Mouse (Mus musculus) bone marrow, adult 2 months (tissue): ENCODE measurements around the gene Cenpu. TPM values are rescaled to one million over a fixed set of nuclear protein-coding genes. Genes with fewer than 3 reads are reported as not detected.

Experiments used
- H3K27ac ChIP-seq: fragments of 200-500 bp; 2 replicates; pipeline ENCODE4 v1.5.1; 2012; ENCODE audit warnings: low read depth, mild to moderate bottlenecking, control low read depth, inconsistent platforms, low read length; ENCODE audit not compliant: control insufficient read depth, poor library complexity, insufficient read depth
- H3K4me1 ChIP-seq: fragments of 200-500 bp; 2 replicates; pipeline ENCODE4 v1.6.1; 2011; ENCODE audit warnings: low read length; ENCODE audit not compliant: control insufficient read depth, insufficient read depth
- H3K4me3 ChIP-seq: fragments of 200-500 bp; replicated peaks from 2 replicates; pipeline ENCODE3; 2011; ENCODE audit warnings: mild to moderate bottlenecking, low read depth, low read length, control low read depth; ENCODE audit not compliant: control insufficient read depth
- CTCF ChIP-seq: fragments of 200-500 bp; IDR thresholded peaks from 2 replicates; pipeline ENCODE4 v1.5.1; 2011; ENCODE audit warnings: low read length, control low read depth; ENCODE audit not compliant: control insufficient read depth, insufficient read depth
- POLR2A ChIP-seq: fragments of 200-500 bp; IDR thresholded peaks from 2 replicates; pipeline ENCODE4 v1.6.1; 2011; ENCODE audit warnings: low read depth, mild to moderate bottlenecking, control low read depth, low read length, borderline replicate concordance; ENCODE audit not compliant: control insufficient read depth
- WGBS: fragments of 180-500 bp; shearing (Covaris S2); methylation state at CpG from one replicate; pipeline ENCODE4 v1.1.7; 2018; 5-methylcytosine and 5-hydroxymethylcytosine counted together
- polyA plus RNA-seq: library from polyadenylated mRNA; stranded (reverse); fragments of >200 nt; gene quantifications from 2 replicates; pipeline ENCODE4 v1.2.4, GENCODE M21; 2011; ENCODE audit warnings: low replicate concordance; ENCODE audit not compliant: missing spikeins, insufficient read depth, insufficient read length

The Cenpu gene
- polyA plus RNA-seq, 1 experiment, result 14.2 TPM

DNA sequence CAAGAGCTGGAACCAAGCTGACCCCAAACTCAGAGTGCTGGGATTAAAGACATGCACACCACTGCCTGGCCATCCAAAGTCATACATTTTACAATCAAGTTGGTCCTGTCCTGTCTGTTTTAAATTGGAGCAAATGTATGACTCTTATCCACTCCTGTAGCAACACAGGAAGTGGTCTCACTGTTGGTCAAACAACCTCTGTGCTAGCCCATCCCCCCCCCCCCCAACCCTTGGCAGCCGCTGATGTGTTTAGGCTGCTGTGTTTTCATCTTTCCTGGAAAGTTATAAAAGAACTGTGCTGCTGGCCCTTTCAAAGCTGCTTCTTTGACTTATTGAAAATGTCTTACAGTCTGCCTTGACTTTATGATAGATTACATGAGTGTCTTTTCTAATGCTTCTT, 73.3 kb downstream of the Cenpu start:
- Histone ChIP-seq H3K27ac (no peak overlapping the region), H3K4me3 (no peak overlapping the region), H3K4me1 (peaks cover 4% of the 10 kb centered on the region; the same call in 1 of the 2 replicates)
- 10% methylated on average over 1 of the region's 1 CpGs for WGBS
- TF ChIP-seq CTCF, result no peak
- TF ChIP-seq POLR2A, result no peak

DNA sequence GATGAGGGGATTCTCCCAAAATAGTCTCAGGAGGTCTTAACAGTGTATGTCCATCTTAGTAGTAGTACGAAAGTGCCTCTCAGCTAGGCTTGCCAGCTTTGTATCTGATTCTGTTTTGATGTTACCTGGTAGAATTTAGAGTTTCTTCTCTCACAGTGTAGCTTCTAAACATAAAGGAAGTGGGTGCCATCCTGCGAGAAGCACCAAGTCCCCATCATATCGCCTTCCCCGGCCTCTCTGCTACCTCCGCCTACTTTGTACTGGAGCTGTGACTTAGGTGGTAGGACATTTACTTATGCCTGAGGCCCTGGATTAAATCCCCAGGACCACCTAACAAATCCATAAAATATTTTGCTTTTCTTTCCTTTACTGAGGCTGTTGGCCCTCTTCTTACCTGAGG, 74.8 kb downstream of the Cenpu start:
- 80% methylated on average over 5 of the region's 5 CpGs for WGBS
- Histone ChIP-seq H3K27ac (no peak overlapping the region), H3K4me3 (no peak overlapping the region), H3K4me1 (peaks cover 4% of the 10 kb centered on the region; the same call in 1 of the 2 replicates)
- TF ChIP-seq CTCF (no peak), POLR2A (no peak)

DNA sequence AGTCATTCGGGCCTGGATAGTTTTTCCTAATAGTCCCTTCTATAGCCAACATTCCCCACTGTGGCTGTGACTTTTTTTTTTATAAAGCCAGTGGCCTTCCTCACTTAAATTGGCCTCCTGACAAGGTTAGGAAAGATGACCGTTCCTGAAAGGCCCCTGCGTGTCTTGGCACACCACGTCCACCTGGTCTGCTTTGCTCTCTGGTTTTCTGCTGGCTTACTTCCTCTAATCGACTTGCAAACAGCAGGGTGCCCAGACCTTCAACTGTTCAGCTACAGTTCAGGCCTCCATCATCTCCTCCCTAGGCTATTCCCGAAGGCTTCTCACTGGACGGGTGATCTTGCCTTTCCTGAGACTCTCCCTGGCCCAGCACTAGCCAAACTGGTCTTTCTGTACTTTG, 76.1 kb downstream of the Cenpu start:
- H3K4me3 ChIP-seq, result no peak overlapping the region
- TF ChIP-seq CTCF (no peak), POLR2A (no peak)
- 39% methylated on average over 7 of the region's 7 CpGs for WGBS
- H3K4me1 ChIP-seq, result peaks cover 4% of the 10 kb centered on the region; the same call in 1 of the 2 replicates
- H3K27ac ChIP-seq, result 0 out of 2 replicates have a peak overlapping the region, but pooled peaks have one; percentile 3

DNA sequence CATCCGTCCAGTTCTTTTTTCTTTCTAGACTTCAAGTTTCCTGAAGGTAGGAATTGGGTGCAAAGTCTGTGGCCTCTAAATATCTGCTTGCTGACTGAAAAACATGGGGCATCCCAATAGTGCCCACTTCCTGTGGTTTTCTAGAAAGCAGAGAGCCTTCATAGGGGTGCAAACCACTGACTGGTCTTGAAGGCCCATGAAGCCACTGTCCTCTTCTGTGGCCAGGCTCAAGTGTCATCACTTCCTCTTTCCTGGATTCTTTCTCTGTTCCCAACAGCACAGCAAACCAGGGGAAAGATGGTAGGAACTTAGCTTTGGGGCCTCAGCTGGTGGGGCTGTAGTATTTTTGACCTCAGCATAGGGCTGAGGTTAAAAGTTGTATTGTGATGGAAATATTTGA, 76.8 kb downstream of the Cenpu start:
- H3K4me1 ChIP-seq, result peaks cover 4% of the 10 kb centered on the region; the same call in 1 of the 2 replicates
- 60% methylated on average over 1 of the region's 1 CpGs for WGBS
- H3K27ac ChIP-seq, result no peak overlapping the region
- TF ChIP-seq POLR2A, result no peak
- no peak for TF ChIP-seq CTCF
- no peak overlapping the region for H3K4me3 ChIP-seq

Other genes with a start within 250 kb of the Cenpu start
- gene Acsl1, start 81.0 kb upstream of the Cenpu start, polyA plus RNA-seq, result 39.8 and 45.2 TPM in 2 replicates
- 7.6 and 10.7 TPM in 2 replicates for gene Primpol, start 65.2 kb downstream of the Cenpu start, polyA plus RNA-seq
- gene Casp3, start 65.3 kb downstream of the Cenpu start, polyA plus RNA-seq, result 26.1 and 28.9 TPM in 2 replicates
- gene Irf2, start 187.7 kb downstream of the Cenpu start, polyA plus RNA-seq, result 55.3 and 63.2 TPM in 2 replicates